Mouse (Mus musculus): ENCODE measurements around the gene Myo1a. TPM values are rescaled to one million over a fixed set of nuclear protein-coding genes. Genes with fewer than 3 reads are reported as not detected.

Gene Myo1a
- total RNA-seq, 2 experiments from 2014 or later: 0.79 to 1.7 TPM

- DNase-seq (ENCODE audit: low spot score in 2 of 2): no peak
These were observed 20.2 kb downstream of the Myo1a start for GRCm38 (mm10) chr10:127725136-127725535.

GRCm38 (mm10) chr10:127728437-127728836 lies 23.5 kb downstream of the Myo1a start:
- no peak for DNase-seq (ENCODE audit: low spot score in 2 of 2)

- no peak for DNase-seq (ENCODE audit: low spot score in 2 of 2)
These were observed 25.4 kb downstream of the Myo1a start for GRCm38 (mm10) chr10:127730285-127730932.

GRCm38 (mm10) chr10:127730933-127731310 lies 26.0 kb downstream of the Myo1a start:
- DNase-seq (ENCODE audit: low spot score in 2 of 2): no peak

GRCm38 (mm10) chr10:127731397-127731796 lies 26.4 kb downstream of the Myo1a start:
- no peak for DNase-seq (ENCODE audit: low spot score in 2 of 2)

- peak in 1 of 2 experiments; percentile 47 for DNase-seq (ENCODE audit: low spot score in 2 of 2)
These were observed 29.5 kb downstream of the Myo1a start for GRCm38 (mm10) chr10:127734434-127734833.

- DNase-seq (ENCODE audit: low spot score in 2 of 2): no peak
These were observed 31.3 kb downstream of the Myo1a start for GRCm38 (mm10) chr10:127736266-127736665.

- no peak for DNase-seq (ENCODE audit: low spot score in 2 of 2)
These were observed 31.9 kb downstream of the Myo1a start for GRCm38 (mm10) chr10:127736916-127737315.

GRCm38 (mm10) chr10:127737552-127737951 lies 32.6 kb downstream of the Myo1a start:
- DNase-seq (ENCODE audit: low spot score in 2 of 2): no peak

- DNase-seq (ENCODE audit: low spot score in 2 of 2): no peak
These were observed 33.3 kb downstream of the Myo1a start for GRCm38 (mm10) chr10:127738151-127738882.

GRCm38 (mm10) chr10:127739083-127739660 lies 34.2 kb downstream of the Myo1a start, which contains the start of gene Zbtb39:
Zbtb39 (plus strand) TSS chr10:127739538.
- peak; percentile 56 to 72 for DNase-seq (ENCODE audit: low spot score in 2 of 2)

GRCm38 (mm10) chr10:127739661-127740161 lies 34.7 kb downstream of the Myo1a start:
- no peak for DNase-seq (ENCODE audit: low spot score in 2 of 2)

- DNase-seq (ENCODE audit: low spot score in 2 of 2): no peak
These were observed 39.7 kb downstream of the Myo1a start for GRCm38 (mm10) chr10:127744661-127745060.

- DNase-seq (ENCODE audit: low spot score in 2 of 2): no peak
These were observed 40.9 kb downstream of the Myo1a start for GRCm38 (mm10) chr10:127745886-127746285.

- DNase-seq (ENCODE audit: low spot score in 2 of 2): no peak
These were observed 42.3 kb downstream of the Myo1a start for GRCm38 (mm10) chr10:127747254-127747653.

GRCm38 (mm10) chr10:127748847-127749612 lies 44.1 kb downstream of the Myo1a start:
- no peak for DNase-seq (ENCODE audit: low spot score in 2 of 2)

GRCm38 (mm10) chr10:127750136-127750777 lies 45.3 kb downstream of the Myo1a start:
- peak; percentile 47 to 50 for DNase-seq (ENCODE audit: low spot score in 2 of 2)

GRCm38 (mm10) chr10:127751548-127751947 lies 46.6 kb downstream of the Myo1a start, which contains the start of gene Gpr182:
Gpr182 (minus strand) TSS chr10:127751732.
- no peak for DNase-seq (ENCODE audit: low spot score in 2 of 2)

GRCm38 (mm10) chr10:127754566-127755166 lies 49.7 kb downstream of the Myo1a start:
- no peak for DNase-seq (ENCODE audit: low spot score in 2 of 2)

GRCm38 (mm10) chr10:127755246-127755645 lies 50.3 kb downstream of the Myo1a start:
- DNase-seq (ENCODE audit: low spot score in 2 of 2): no peak
